Mouse (Mus musculus) c-Kit-positive CD71-positive TER-119-positive erythroid progenitor cells, embryonic 14.5 days (primary cell): ENCODE data around the gene Utrn.

Experiments used
- DNase-seq: peaks from one replicate; pipeline ENCODE4 v3.0.0-alpha.2; 2013; ENCODE audit warnings: low spot score

Utrn gene

DNA sequence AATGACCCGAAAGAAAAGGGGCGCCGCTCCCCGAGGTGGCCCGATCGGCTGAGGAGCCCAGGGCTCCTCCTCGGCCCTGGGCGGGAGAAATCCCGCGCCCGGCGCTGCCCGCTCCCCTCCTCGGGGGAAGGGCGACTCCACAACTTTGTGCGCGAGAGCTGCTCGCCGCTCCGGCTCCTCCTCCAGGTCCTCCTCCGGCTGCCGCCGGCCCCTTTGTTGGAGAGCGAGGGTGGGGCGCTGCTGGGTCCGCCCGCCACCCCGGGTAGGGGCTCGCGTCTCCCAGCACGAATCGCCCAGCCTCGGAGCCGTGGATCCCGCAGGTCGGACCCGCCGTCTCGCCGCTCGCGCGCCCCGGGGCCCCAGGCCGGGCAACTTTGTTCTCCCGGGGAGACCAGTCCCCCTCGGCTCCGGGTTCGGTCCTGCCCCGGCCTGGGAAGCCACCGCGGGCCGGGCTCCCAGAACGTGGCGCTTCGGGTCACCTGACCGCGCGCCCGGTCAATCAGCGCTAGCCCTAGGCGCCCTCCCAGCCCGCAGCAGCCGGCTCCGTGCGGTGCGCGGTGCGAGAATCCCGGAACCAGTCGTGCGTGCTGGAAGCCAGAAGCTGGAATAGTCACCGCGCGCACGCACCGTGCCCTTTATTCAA, at the start of gene Utrn:
Gene Utrn (minus strand): TSS at position 337 of the 643 bp plus-strand sequence.
- DNase-seq = peak; percentile 25

DNA sequence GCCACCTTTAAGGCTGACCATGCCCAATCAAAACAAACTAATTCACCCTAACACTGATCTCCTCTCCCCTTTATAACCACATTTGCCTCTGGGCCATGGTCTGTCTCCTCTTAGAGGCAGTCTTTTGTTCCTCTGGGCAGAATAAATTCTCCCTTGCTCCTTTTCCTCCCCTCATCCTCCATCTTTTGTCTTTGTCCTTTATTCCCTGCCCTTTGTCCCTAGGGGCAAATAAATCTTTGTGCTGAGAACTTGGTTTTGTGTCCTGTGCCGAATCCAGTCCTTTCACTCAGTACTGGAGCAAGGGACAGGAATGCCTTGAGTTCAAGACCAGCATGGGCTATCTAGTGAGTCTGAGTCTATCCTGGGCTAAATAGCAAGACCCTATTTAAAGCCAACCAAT, 48.5 kb upstream of the Utrn start:
- DNase-seq = no peak

DNA sequence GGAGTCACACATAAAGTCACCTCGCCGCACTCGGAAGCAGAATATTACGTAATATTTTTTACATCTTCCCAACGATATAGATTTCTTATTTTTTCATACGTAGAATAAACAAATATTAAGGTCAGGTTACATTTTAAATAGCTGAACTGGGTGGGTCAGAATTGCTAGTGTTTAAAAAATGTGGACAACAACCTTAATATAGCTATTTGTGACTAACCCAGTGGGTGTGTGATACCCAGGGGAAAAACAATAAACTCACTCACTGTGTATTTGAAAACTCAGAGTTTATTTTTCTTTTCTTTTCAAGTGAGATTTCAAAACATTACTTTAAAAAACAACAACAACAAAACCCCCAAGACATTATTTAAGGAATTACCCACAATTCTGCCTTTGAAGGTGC, 47.2 kb upstream of the Utrn start:
- no peak for DNase-seq

DNA sequence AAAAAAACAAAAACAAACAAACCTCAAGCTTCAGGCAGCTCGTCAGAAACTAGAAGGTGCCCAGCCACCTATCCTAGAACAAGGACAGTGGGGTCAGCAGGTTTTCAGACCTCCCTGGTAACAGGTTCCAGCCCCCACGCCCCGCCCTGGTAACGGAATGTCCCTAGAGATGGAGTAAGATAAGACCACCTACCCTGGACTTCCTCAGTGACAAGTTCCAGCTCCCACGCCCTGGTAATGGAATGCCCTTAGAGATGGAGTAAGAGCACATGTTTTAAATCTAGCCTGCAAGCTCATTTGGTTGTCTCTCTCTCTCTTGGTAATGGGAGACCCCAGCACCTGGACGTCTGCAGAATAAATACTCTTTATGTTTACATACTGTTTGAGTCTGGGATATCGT, 46.7 kb upstream of the Utrn start:
- no peak for DNase-seq

DNA sequence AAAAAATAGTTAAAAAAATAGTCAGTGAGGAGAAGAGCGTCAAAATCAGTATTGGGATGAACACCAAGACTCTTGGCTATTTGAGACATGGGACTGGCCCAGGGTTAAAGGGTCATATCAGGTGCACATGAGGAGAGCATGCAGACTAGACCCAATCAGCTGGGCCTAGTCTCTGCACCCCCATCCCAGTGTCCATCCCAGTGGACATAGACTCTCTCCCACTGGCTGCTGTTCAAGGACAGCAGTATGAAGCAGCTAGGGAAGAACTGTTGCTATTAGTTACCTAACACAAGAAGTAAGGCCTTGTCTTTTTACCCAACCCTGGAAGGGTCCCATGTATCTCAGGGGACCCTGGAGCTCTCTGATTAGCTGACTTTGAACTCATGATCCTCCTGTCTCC, 45.0 kb upstream of the Utrn start:
- DNase-seq = no peak

DNA sequence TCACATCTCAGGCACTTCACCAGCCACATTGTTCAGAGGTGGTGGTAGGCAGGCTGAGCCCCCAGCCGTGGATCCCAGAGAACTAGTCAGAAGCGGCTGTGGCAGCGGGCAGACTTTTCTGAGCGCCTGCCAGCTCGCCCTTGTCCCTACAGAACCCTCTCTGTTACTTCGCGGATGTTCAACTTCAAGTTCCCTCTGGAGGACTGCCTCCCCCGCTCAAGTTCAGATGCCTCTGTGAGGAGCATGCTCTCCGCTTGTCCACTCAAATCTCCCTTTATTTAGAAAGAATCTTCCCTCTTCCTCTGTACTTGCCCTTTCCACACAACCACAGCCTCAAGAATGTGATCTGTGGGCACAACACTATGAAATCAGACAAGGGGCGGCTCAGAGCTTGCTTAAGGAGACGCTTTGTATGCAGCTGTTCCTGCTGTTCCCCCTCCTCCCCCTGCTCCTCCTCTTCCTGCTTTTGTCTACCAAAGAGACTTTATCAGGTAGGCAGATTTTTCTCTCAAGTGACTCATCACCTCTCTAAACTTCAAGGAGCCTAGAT, 42.9 kb upstream of the Utrn start:
- DNase-seq = no peak

DNA sequence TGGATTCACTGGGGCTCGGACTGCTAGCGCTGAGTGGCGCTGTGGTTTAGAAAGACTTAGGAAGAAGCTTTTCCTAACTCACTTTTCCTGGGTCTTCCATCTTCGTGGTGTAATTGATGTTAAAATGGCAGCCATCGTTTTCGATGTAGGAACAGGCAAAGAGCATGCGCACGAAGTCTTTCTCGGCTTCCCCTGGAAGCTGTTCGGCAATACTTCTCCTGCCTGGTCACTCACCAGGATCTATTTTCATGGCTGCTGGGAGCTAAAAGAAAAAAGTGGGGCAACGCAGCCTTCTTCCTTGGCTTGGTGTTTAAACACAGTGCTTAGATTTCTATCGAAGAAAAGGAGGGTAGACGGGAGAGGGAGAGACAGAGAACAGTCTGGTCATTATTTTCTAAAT, 42.3 kb upstream of the Utrn start:
- DNase-seq = no peak

DNA sequence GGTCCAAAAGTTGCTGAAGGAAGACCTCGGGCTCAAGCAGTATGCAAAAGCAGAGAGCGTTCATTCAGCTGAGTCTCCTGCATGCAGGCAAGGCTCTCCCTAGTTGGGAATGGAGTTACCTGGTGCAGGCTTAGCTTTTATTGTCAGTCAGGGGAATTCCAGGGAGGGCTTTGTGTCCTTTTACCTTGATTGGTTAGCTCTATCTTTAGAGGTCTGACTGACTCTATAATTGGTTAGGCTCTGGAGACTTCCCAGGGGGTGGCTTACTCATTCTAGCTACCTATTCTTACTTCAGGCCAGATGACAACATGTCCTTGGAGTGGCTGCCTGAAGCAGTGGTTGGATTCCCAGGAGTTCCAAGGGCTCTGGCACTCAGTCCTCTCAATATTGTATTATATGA, 40.7 kb upstream of the Utrn start:
- no peak for DNase-seq

DNA sequence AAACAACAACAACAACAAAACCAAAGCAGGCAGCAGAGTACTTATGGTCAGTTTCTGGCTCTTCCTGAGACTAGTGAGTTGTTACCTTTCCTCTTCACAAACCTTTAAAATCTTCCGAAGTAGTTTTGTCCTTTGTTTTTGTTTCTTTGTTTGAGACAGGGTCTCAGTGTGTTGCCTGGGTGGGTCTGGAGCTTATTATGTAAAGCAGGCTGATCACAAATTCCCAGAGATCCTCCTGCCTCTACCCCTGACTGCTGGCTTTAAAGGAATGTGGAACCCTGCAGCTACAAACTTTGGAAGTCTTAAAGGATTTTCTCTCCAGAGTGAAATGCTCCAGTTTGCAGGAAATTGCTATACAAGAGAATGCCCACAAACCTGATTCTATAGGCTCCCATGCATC, 40.0 kb upstream of the Utrn start:
- DNase-seq = no peak

DNA sequence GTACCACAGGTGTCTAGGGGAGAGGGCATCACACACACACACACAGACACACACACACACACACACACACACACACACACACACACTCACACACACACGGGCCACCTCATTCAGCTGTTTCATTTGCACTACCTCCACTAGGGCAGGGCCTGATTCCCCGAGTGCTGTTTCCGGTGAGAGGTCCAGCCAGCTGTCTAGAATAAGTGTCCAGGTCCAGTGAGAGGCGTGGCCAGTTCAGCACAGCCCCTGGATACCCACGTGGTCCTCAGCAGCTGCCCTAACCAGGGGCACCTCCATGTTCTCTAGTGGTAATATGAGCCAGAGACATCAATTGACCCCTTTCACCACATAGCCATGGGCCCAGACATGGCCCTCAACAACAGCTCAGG, 35.0 kb upstream of the Utrn start:
- DNase-seq = no peak

DNA sequence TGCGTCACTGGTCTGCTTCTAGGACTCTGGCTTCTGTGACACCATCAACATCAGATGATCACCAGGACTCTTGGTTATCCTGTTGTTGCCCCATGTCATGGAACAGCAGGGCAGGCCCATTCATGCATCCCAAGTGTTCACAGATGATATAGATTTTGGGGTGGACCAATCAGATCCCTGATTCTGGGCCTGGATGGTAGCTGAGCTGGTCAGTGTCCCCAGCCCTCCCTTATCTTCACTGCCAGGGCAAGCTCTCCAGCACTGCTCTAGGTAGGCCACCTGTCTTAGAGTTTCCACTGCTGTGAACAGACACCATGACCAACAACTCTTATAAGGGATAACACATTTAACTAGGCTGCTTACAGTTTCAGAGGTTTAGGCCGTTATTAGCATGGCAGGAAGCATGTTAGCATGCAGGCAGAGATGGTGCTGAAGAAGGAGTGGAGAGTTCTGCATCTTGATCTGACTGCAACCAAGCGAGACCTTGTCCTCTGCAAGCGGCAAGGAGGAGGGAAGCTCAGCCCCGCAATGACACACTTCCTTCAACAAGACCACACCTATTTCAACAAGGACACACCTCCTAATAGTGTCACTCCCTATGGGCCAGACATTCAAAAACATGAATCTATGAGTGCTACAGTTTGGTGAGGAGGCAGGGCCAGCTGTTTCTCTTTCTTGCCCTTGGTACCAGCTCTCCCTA, 34.4 kb upstream of the Utrn start:
- no peak for DNase-seq

DNA sequence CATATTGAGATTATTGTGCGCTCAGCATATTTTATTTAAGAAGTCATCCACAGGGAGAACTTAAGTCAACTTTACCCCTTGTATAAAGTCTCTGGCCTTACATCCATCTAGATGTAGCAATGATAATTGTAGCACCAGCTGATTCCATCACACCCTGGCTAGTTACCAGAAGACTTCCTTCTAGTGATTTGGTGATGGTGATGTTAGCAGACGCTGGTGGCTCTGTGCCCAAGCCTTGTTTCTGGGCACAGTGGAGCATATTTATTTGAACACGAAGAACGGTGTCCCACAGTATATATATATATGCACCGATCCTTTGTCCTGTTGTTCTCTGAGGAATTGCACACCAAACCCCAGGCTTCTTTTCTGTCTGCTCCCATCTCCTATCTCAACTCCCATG, 30.7 kb upstream of the Utrn start:
- no peak for DNase-seq

DNA sequence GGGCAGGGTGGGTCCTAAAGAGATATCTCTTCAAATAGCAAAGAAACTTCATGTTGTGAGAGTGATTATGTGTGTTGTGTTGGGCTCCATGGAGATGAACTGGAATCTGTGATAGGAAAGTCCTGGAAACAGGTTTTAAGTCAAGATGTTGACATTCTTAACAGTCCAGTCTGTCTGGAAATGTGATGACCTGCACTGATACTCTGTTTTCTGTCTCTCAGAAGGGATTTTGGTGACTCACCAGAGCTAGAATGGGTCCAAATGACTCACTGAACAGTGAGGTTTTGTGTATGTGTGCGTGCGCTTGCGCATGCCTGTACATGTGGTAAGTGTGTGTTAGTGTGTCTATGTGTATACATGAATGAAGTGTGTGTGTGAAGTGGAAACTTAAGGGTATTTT, 24.2 kb upstream of the Utrn start:
- no peak for DNase-seq

DNA sequence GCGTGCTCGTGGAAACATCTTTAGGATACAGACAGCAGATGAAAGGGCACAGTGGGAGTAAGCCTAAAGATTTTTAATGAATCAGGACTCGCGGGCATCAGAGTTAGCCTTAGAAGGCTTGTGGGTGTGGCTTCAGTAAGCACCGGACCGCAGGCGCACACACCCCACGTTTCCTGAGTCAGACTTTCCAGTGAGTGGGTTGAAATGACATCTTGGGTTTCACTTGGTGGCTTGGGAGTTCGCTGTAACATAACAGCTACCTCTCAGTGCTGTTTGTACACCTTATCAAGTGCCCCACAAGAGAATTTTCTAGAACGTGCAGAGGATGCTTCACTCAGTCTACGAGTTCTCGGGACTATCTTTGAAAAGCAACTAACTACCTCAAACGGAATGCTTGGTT, 19.2 kb upstream of the Utrn start:
- no peak for DNase-seq

DNA sequence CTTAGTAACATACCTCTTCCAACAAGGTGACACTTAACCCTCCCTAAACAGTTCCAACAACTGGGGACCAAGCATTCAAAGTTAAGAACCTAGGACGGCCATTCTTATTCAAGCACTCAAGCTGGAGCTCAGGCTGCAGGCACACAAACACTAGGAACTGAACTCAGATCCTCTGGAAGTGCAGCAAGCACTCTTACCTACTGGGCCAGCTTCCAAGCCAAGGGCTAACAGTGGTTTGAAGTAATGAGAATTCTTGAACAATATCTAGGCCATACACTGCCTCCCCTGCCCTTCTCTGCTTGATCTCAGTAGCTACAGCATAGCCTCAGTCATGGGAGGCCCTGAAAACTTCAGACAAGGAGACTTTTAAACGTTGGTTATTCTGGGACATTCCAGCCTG, 18.6 kb upstream of the Utrn start:
- DNase-seq = no peak

DNA sequence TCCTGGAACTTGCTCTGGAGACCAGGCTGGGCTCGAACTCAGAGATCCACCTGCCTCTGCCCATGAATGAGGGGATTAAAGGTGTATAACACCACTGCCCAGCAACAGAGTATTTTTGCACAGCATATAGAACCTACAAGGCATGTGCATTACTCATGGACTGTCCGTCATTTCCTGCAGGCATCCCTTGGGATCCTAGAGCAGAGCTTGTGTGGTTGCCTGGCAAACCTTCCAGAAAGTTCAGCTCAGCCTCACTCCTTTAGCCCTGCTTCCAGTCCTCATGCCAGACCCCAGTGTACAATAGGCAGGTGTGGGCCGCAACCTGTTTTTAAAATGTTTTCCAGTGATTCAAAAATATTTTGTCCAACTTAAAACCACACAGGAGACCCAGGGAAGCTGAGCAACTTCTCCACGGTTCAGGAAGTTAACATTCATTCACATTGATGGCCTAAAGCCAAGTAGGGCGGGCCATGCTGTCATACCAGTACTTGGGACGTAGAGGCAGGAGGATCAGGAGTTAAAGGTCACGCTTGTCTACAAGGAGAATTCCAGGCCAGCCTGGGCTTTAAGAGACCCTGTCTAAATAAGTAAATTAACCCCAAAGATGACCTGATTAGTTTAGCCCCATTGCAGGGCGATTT, 15.3 kb upstream of the Utrn start:
- DNase-seq = no peak

DNA sequence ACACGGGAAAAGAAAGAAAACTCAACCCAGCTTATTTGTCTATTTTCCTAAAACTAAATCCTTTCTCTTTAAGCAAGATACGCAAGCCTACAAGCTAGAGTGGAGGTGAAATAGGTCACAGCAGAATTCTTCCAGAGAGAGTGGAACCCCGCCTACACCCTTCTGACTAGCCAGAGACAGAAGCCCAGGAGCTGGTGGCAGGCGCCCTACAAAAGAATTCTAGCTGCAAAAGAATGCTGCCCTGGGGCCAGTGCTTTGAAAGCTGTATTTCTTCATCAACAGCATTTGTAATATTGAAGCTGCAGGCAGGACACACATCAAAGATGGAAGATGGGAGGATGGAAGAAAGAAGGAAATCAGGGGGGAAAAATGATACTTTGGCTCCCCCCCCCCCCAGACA, 12.7 kb upstream of the Utrn start:
- DNase-seq = no peak

DNA sequence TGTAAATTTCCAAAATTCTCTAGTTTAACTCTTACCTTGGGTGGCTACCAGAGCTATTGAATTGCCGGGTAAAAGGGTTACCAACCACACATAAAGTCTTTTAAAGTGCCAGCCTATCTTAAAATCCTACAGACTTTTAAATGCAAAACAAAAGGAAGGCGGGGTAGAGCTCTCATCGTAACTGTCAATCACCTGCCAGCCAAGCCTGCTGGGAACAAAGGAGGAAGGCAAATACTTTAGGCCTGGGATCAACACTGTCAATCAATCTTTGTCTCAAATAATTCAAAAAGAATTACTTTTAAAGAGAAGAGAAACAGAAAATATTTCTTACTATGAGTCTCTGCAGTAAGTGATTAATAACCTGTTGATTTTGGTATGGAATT, 10.1 kb upstream of the Utrn start:
- DNase-seq = no peak

DNA sequence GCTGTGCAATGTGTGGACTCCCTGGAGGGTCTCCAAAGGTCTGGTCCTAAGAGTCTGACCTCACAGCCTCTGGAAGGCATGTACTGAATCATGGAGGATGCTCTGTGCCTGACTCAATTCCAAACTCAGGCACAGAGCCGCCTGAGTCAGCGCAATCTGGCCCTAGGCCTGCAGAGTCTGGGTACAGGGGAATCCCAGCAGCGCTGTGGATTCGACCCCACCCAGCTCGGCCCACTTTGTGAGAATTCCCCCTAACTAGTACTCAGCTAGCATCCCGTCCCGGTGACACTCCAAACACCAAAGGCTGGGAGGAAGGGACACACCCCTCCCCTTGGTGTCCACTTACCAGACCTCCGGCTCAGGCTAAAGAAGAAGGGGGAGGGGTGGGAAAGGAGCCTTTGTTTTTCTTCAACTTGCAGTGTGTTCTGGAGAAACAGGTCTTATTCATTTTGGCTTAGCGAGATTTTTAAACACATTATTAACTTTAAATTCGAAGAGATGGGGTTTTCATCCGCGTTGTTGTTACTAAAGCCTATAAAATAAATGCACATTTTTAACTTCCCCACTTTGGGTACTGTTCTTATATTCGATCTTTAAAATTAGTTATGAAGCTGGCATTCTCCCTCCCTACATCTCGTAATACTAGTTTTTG, 9.6 kb upstream of the Utrn start:
- DNase-seq = no peak

DNA sequence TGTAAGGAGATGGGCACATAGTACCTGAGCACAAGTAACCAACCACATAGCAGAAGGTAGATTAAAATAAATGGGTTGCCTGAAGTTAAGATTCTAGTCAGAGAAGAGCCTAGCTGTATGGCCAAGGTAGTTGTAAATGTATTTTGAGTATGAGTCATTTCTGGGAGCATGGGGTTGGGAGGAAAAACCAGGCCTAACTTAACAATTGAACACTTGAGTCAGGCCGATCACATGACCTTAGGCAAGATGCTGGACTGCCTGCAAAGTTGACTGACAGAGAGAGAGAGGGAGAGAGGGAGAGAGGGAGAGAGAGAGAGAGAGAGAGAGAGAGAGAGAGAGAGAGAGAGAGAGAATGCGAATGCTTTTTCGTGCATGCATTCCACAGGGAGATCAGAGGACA, 7.3 kb upstream of the Utrn start:
- no peak for DNase-seq

DNA sequence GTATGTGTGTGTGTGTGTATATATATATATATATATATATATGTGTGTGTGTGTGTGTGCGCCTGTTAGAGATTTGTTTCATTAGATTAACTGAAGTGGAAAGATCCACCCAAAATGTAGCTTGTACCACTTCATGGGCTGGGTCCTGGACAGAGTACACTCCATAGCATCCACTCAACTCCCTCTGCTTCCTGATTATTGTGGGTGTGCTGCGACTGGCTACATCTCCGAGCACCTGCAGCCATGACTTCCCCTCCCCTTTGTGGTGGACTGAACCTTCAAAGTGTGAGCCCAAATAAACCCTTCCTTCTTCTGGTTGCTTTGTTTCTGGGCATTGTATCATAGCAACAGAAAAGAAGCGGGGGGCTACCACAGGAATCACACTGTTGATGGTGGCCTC, 6.2 kb upstream of the Utrn start:
- DNase-seq = no peak

DNA sequence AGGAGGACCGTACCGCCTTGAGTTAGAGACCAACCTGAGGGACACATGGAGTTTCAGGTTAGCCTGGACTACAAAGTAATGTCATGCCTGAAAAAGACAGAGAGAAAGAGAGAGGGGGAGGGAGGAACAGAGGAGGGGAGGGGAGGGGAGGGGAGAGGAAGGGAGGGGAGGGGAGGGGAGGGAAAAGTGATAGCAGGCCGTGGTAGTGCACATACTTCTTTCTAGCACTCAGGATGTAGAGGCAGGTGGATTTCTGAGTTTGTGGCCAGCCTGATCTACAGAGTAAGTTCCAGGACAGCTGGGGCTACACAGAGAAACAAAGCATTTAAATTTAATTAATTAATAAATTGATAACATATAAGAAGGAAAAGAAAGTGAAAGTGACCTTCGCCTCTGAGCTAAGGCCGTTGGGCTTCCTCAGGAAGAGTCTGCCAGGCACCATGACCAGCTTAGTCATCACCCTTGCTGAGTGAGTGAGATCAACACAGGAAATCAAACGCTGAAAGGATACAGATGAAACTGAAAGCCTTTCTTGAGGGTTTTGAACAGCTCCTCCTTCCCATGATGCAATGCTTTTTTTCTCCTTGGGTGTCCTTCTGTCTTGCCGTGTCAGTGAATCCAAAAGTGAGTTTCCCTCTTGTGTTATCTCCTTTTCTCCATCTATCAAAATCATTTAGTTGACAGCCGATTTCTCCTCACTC, 5.6 kb upstream of the Utrn start:
- peak; percentile 20 for DNase-seq
